Mouse (Mus musculus): ENCODE data around the gene Mgat5.

DNA sequence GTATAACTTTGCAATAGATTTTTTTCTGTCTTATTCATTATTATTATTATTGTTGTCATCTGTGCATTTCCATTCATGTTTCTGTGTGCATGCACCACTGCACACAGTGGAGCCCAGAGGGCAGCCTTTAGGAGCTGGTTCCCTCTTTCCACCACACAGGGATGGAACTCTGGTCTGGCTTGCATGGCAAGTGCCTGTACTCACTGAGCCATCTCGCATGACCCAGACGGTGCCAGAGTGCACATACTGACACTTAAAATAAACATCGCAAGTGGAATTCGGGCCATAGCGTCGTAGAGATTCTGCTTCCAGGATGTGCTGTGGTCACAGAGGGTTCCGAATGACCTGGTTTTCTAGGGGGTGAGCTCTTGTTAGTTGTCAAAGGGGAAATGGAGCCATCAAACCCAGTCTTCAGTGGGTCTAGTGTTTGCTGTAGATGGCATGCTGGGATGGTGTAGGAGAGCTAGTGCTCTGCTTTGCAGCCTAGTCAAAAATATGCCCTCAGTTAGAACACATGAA lies 103.5 kb downstream of the Mgat5 start:
- TF ChIP-seq CTCF (IDR thresholded peaks at IDR 0.05; ENCODE audit: control insufficient read depth, insufficient read depth, insufficient read length) (no peak), FOSL1 (IDR thresholded peaks at IDR 0.05; ENCODE audit: insufficient read depth, low read length, poor library complexity, severe bottlenecking) (no peak)
